Mouse (Mus musculus) hindbrain, embryonic 14.5 days (tissue): ENCODE data around the gene Cmtm8. TPM values are rescaled to one million over a fixed set of nuclear protein-coding genes. Genes with fewer than 3 reads are reported as not detected.

ENCODE experiments used
- ATAC-seq: fragments of 200-750 bp; cut with Nextera tagmentation; 2 replicates; pipeline ENCODE4 v1.8.0; 2017; ENCODE audit warnings: moderate number of reproducible peaks, mild to moderate bottlenecking, moderate TSS enrichment, moderate library complexity; ENCODE audit not compliant: low FRiP score
- DNase-seq: peaks from one replicate; pipeline ENCODE4 v3.0.0-alpha.2; 2015; ENCODE audit warnings: low spot score
- H3K27ac ChIP-seq: fragments of 300-500 bp; sonication (generic); 2 replicates; pipeline ENCODE4 v1.5.1; 2014; ENCODE audit warnings: mild to moderate bottlenecking, moderate library complexity
- H3K27me3 ChIP-seq: fragments of 300-500 bp; sonication (generic); 2 replicates; pipeline ENCODE4 v1.6.1; 2014; ENCODE audit warnings: mild to moderate bottlenecking, low read length, mixed read lengths; ENCODE audit not compliant: control insufficient read depth, insufficient read depth
- H3K36me3 ChIP-seq: fragments of 300-500 bp; sonication (generic); replicated peaks from 2 replicates; pipeline ENCODE4 v1.6.1; 2014; ENCODE audit not compliant: control insufficient read depth, insufficient read depth
- H3K4me1 ChIP-seq: fragments of 300-500 bp; sonication (generic); replicated peaks from 2 replicates; pipeline ENCODE4 v1.6.1; 2014; ENCODE audit warnings: antibody characterized with exemption, low read length, mixed read lengths; ENCODE audit not compliant: control insufficient read depth, insufficient read depth
- H3K4me2 ChIP-seq: fragments of 300-500 bp; sonication (generic); replicated peaks from 2 replicates; pipeline ENCODE4 v1.6.1; 2014; ENCODE audit warnings: mild to moderate bottlenecking, moderate library complexity
- H3K4me3 ChIP-seq: fragments of 300-500 bp; sonication (generic); replicated peaks from 2 replicates; pipeline ENCODE4 v1.5.1; 2014; ENCODE audit warnings: mild to moderate bottlenecking, low read length
- H3K9ac ChIP-seq: fragments of 300-500 bp; sonication (generic); 2 replicates; pipeline ENCODE4 v1.6.1; 2014
- H3K9me3 ChIP-seq: fragments of 300-500 bp; sonication (generic); 2 replicates; pipeline ENCODE4 v1.6.1; 2016; ENCODE audit warnings: low read length; ENCODE audit not compliant: control insufficient read depth
- WGBS: fragments of 180-500 bp; shearing (Covaris S2); extraction: QIAGEN DNeasy Blood & Tissue Kit; methylation state at CpG from one replicate; pipeline ENCODE4 v1.1.7; 2014; 5-methylcytosine and 5-hydroxymethylcytosine counted together
- polyA plus RNA-seq: library from polyadenylated mRNA; unstranded; fragments of >200 nt; fragmentation: Nextera tagmentation; extraction: Ambion mirVana; gene quantifications from 2 replicates; pipeline ENCODE4 v1.2.1, GENCODE M21; 2014

Gene Cmtm8
- polyA plus RNA-seq, 1 experiment from 2014 or later: 14.3 TPM

- DNase-seq: no peak
- no peak for ATAC-seq
- no peak overlapping the region for H3K4me3 ChIP-seq
- no peak overlapping the region for H3K9ac ChIP-seq
- no peaks in the 10 kb centered on the region for H3K36me3 ChIP-seq
- H3K27me3 ChIP-seq: no peaks in the 10 kb centered on the region
- no peak overlapping the region for H3K4me2 ChIP-seq
- H3K27ac ChIP-seq: no peak overlapping the region
- H3K4me1 ChIP-seq: no peaks in the 10 kb centered on the region
- no peaks in the 10 kb centered on the region for H3K9me3 ChIP-seq
- WGBS: 54% methylated on average over 9 of the region's 9 CpGs
Observed at GRCm38 (mm10) chr9:114854686-114855085, 10.7 kb upstream of the Cmtm8 start.

- no peak for ATAC-seq
- H3K9ac ChIP-seq: no peak overlapping the region
- no peaks in the 10 kb centered on the region for H3K27me3 ChIP-seq
- no peak for DNase-seq
- H3K4me3 ChIP-seq: no peak overlapping the region
- WGBS: 84% methylated on average over 15 of the region's 15 CpGs
- no peaks in the 10 kb centered on the region for H3K36me3 ChIP-seq
- H3K4me2 ChIP-seq: no peak overlapping the region
- no peaks in the 10 kb centered on the region for H3K9me3 ChIP-seq
- no peak overlapping the region for H3K27ac ChIP-seq
- H3K4me1 ChIP-seq: no peaks in the 10 kb centered on the region
Observed at GRCm38 (mm10) chr9:114853336-114853735, 9.4 kb upstream of the Cmtm8 start.

- H3K9ac ChIP-seq: no peak overlapping the region
- 78% methylated on average over 8 of the region's 8 CpGs for WGBS
- H3K27me3 ChIP-seq: no peaks in the 10 kb centered on the region
- H3K4me1 ChIP-seq: no peaks in the 10 kb centered on the region
- no peak for ATAC-seq
- H3K4me2 ChIP-seq: no peak overlapping the region
- no peak overlapping the region for H3K27ac ChIP-seq
- no peaks in the 10 kb centered on the region for H3K9me3 ChIP-seq
- no peak overlapping the region for H3K4me3 ChIP-seq
- DNase-seq: no peak
- no peaks in the 10 kb centered on the region for H3K36me3 ChIP-seq
Observed at GRCm38 (mm10) chr9:114851419-114852190, 7.6 kb upstream of the Cmtm8 start.

GRCm38 (mm10) chr9:114843634-114844016 is 331 bp downstream of the Cmtm8 start:
- peak overlapping the region; percentile 66 for H3K4me3 ChIP-seq
- WGBS: under 1% methylated on average over 39 of the region's 40 CpGs
- H3K27ac ChIP-seq: 0 out of 2 replicates have a peak overlapping the region, but pooled peaks have one; percentile 26
- H3K4me2 ChIP-seq: peak overlapping the region; percentile 100
- H3K9me3 ChIP-seq: no peaks in the 10 kb centered on the region
- ATAC-seq (peak; percentile 53; the same call in 1 of the 2 replicates), DNase-seq (peak; percentile 34)
- H3K4me1 ChIP-seq: peaks cover 5% of the 10 kb centered on the region; the same call in 1 of the 2 replicates
- peak overlapping the region; percentile 62 for H3K9ac ChIP-seq
- peaks cover 25% of the 10 kb centered on the region for H3K27me3 ChIP-seq
- H3K36me3 ChIP-seq: no peaks in the 10 kb centered on the region

- no peaks in the 10 kb centered on the region for H3K36me3 ChIP-seq
- H3K4me3 ChIP-seq: peak overlapping the region; percentile 66
- H3K4me1 ChIP-seq: peaks cover 5% of the 10 kb centered on the region; the same call in 1 of the 2 replicates
- WGBS: 28% methylated on average over 9 of the region's 9 CpGs
- no peak overlapping the region for H3K9ac ChIP-seq
- H3K27ac ChIP-seq: no peak overlapping the region
- no peaks in the 10 kb centered on the region for H3K9me3 ChIP-seq
- peak overlapping the region; percentile 100 for H3K4me2 ChIP-seq
- H3K27me3 ChIP-seq: peaks cover 25% of the 10 kb centered on the region
- DNase-seq: no peak
- no peak for ATAC-seq
Observed at GRCm38 (mm10) chr9:114842886-114843285, 1.1 kb downstream of the Cmtm8 start.

GRCm38 (mm10) chr9:114842269-114842668 is 1.7 kb downstream of the Cmtm8 start:
- 85% methylated on average over 7 of the region's 7 CpGs for WGBS
- no peak for ATAC-seq
- H3K9me3 ChIP-seq: no peaks in the 10 kb centered on the region
- DNase-seq: no peak
- H3K4me1 ChIP-seq: peaks cover 5% of the 10 kb centered on the region; the same call in 1 of the 2 replicates
- peaks cover 25% of the 10 kb centered on the region for H3K27me3 ChIP-seq
- no peak overlapping the region for H3K27ac ChIP-seq
- H3K36me3 ChIP-seq: no peaks in the 10 kb centered on the region
- H3K4me2 ChIP-seq: no peak overlapping the region
- no peak overlapping the region for H3K9ac ChIP-seq
- no peak overlapping the region for H3K4me3 ChIP-seq

- Histone ChIP-seq H3K27ac (no peak overlapping the region), H3K4me1 (no peaks in the 10 kb centered on the region), H3K9ac (no peak overlapping the region), H3K9me3 (no peaks in the 10 kb centered on the region), H3K4me3 (no peak overlapping the region), H3K4me2 (no peak overlapping the region), H3K36me3 (no peaks in the 10 kb centered on the region), H3K27me3 (peaks cover 19% of the 10 kb centered on the region)
- 91% methylated on average over 5 of the region's 5 CpGs for WGBS
- DNase-seq (no peak), ATAC-seq (no peak)
Observed at GRCm38 (mm10) chr9:114838870-114839269, 5.1 kb downstream of the Cmtm8 start.

GRCm38 (mm10) chr9:114831527-114831926 is 12.4 kb downstream of the Cmtm8 start:
- no peak overlapping the region for H3K4me2 ChIP-seq

GRCm38 (mm10) chr9:114830351-114830750 is 13.6 kb downstream of the Cmtm8 start:
- no peak overlapping the region for H3K9ac ChIP-seq
- DNase-seq (no peak), ATAC-seq (no peak)
- WGBS: 32% methylated on average over 7 of the region's 7 CpGs
- no peaks in the 10 kb centered on the region for H3K27me3 ChIP-seq
- H3K4me3 ChIP-seq: no peak overlapping the region
- H3K9me3 ChIP-seq: no peaks in the 10 kb centered on the region
- H3K4me2 ChIP-seq: no peak overlapping the region
- no peaks in the 10 kb centered on the region for H3K4me1 ChIP-seq
- no peak overlapping the region for H3K27ac ChIP-seq
- no peaks in the 10 kb centered on the region for H3K36me3 ChIP-seq

More at GRCm38 (mm10) chr9:114831527-114831926, 12.4 kb downstream of the Cmtm8 start:
- Histone ChIP-seq H3K27me3 (no peaks in the 10 kb centered on the region), H3K27ac (no peak overlapping the region), H3K36me3 (no peaks in the 10 kb centered on the region), H3K9ac (no peak overlapping the region), H3K4me1 (no peaks in the 10 kb centered on the region), H3K4me3 (no peak overlapping the region), H3K9me3 (no peaks in the 10 kb centered on the region)
- no peak for ATAC-seq
- no peak for DNase-seq
- WGBS: 71% methylated on average over 6 of the region's 6 CpGs
